Mouse (Mus musculus): Measurements from ENCODE around the gene Mid2.

DNA sequence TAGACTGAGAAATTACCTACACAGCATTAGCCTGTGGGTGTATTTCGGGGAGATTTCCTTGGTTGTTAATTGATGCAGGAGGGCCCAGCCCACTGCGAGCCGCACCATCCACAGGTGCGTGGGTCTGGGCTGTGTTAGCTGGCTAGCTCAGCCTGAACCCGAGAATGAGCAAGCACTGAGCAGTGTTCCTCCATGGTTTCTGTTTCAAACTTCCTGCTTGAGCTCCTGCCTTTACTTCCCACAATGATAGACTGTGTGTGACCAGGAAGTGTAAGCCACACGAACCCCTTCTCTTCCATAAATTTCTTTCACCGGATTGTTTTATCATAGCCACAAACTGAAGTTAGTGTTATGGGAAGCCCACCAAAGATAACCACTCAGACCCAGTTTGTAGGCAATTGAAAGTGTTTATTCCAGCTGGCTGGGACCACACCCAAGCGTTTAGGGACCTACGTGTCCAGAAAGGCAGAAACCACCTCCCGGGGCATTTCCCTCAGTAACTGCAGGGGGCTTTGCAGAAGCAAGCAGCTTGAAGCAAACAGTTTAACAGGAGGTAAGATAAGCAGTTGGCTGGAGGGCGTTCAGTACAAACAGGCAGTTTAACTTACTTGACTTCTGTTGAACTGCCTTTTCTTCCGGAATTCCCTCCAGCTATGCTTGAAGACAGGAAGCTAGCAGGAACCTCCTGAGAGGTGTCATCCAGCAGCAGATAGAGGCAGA lies 39.4 kb upstream of the Mid2 start:
- TF ChIP-seq CTCF (IDR thresholded peaks at IDR 0.05), result no peak
- no peak for TF ChIP-seq EP300 (IDR thresholded peaks at IDR 0.05)
